Mouse (Mus musculus): ENCODE results near the gene Ap1g2.

The Ap1g2 gene

GRCm38 (mm10) chr14:55054191-55054749 is 52.1 kb downstream of the Ap1g2 start:
- peak; percentile 86 to 88 for DNase-seq

- peak; percentile 95 to 97 for DNase-seq
These were observed 52.6 kb downstream of the Ap1g2 start for GRCm38 (mm10) chr14:55053708-55054190.

- peak in 1 of 2 experiments; percentile 32 for DNase-seq
These were observed 53.3 kb downstream of the Ap1g2 start for GRCm38 (mm10) chr14:55053050-55053449.

- DNase-seq, result peak; percentile 96 to 99
These were observed 53.9 kb downstream of the Ap1g2 start for GRCm38 (mm10) chr14:55052496-55052895.

Data from cerebellum, postnatal 25 days (tissue).